Mouse (Mus musculus): ENCODE results near the gene Six6.

Six6 gene

DNA sequence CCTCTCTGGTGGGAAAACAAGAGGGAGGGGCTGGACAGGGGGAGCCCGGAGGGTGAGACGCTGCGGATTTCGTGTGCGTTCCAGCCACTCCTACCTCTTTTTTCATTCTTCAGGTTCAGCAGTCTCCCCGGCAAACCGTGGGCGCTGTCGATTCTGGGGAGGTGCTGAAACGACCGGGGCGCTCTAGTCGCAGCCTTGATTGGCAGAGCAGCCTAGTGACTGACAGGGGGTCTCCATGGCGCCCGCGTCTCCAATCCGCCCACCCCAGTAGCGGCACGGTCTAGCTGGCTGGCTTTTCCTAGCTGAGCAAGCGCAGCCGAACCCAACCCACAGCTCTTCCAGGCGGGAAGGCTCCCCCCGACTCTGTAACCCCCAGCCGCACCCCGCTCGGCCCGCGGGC is at the start of gene Six6:
TSS of gene Six6 (plus strand) at position 277 of the 400 bp plus-strand sequence.
- no peak for DNase-seq

DNA sequence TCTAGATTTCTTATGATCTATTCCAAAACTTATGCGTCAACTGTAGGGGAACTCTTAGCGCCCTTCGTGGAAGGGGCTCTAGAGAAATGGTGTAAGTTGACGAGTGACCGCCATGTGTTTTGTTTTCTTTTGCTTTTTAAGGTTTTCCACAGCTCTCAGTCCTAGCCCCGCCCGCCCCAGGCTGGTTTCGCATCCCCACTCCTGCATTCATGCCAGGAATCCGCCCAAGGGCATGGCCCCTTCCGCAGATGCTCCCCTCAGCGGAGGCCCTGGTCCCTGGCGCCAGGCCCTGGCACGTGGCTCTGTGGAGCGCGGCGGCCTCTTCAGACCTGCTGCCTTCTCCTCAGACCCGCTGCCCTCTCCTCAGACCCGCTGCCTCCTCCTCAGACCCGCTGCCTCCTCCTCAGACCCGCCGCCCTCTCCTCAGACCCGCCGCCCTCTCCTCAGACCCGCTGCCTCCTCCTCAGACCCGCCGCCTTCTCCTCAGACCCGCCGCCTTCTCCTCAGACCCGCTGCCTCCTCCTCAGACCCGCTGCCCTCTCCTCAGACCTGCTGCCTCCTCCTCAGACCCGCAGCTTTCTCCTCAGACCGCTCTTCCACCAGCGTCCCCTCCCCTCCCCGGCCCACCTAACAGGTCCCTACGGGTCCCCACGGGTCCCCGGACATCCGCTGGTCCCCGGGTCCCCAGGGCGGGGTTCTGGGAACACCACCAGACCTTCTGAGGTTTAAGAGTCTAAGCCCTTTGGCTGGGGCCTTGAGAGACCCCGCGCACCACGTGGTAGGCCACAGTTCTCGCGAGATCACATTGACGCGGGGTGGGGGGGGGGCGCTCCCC is 22.3 kb upstream of the Six6 start:
- DNase-seq, result no peak

DNA sequence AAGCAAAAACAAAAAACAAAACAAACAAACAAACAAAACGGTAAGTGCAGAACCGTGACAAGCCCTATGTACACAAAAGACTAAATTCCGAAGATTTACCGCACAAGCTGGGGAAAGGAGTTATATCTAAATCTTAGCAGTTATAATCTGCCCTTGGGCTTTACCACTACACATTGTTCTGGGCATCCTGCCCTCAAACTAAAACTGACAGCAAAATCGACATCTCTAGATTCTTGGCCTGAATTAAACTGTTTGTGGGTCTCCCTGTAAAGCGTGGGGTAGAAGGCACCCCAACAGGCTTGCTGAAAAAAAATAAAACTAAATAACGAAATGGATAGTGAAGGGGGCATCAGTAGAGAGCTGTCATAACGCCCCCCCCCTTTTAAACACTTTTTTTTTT is 2.9 kb upstream of the Six6 start:
- DNase-seq, result no peak

DNA sequence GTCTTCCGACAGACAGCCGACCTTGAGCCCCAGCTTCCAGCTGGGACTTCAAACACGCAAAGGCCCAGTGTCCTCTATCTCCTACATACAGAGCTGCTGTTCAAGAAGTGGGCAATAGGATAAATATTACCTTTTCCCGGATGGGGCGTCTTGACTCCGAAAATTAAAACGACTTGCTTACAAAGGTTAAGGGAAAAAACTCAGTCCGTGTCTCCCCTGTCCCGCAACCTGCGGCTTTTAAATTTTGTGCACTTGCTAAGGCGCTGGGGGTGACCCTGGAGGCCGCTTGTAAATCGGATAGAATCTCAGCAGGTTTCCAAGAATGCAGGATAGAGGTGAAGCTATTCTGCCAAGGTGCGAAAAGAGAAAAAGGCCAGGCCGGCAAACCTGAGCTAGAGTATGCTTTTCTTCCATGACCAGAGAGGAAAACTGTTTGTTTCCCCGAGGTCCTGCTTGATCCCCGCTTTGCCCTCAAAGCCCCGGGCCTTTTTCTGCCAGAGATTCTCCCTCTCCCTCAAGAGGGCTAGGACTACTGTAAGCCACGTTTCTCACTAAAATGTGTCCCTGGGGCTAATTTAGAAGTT is 2.1 kb upstream of the Six6 start:
- DNase-seq, result no peak

DNA sequence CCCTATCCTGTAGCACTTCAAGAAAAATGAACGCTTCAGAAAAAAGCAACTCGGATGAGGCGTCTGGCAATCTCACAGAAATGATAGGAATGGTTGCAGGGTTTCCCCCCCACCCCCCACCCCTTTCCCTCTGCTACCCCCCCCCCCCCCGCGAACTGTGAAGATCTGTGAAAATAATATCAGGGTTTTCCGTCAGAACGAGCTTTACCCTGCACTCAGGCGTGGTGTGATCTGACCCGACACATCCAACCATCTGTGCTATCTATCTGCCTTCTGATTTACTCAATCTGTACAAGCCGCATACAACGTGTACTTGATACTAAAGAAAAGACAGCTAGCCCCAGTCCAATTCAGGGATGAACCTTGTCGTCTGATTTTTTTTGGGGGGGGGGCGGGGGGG is 1.5 kb upstream of the Six6 start:
- DNase-seq, result no peak

DNA sequence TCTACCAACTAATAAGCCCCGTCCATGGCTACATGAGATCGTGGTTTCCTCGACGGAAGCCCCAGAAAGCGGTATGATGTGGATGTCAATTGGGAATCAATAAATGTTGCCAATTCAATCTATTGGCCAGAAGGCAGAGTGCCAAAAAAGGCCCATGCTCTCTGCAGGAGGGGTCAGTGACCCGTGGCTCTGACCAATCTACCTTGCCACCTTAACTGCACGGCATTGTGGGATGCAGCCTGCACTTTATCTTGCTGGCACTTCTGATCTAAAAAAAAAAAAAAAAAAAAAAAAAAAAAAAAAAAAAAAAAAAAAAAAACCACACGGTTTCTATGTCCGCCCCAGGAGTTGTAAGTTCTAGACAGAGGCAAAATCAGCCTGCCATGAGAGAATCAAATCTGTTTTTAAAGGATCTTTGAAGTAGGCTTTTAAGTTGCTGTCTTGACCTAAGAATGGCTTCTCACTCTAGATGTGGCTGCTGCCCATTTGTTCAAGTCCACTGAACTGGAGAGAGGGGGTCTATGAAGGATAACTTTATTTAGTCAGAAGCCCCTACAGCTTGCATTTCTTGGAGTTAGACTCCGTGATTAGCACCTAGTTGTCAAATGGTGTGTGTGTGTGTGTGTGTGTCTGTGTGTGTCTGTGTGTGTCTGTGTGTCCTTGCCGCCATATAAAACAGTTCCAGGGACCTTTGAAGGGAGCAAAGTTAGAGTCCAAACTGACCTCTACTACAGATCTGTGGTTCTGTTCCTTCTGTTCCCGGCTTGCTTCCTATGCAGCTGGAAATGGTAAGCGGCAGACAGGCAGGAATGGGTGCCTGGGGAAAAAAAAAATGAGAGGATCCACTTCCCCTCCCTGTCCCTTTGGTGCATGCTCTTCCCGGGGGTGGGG is 847 bp upstream of the Six6 start:
- no peak for DNase-seq

DNA sequence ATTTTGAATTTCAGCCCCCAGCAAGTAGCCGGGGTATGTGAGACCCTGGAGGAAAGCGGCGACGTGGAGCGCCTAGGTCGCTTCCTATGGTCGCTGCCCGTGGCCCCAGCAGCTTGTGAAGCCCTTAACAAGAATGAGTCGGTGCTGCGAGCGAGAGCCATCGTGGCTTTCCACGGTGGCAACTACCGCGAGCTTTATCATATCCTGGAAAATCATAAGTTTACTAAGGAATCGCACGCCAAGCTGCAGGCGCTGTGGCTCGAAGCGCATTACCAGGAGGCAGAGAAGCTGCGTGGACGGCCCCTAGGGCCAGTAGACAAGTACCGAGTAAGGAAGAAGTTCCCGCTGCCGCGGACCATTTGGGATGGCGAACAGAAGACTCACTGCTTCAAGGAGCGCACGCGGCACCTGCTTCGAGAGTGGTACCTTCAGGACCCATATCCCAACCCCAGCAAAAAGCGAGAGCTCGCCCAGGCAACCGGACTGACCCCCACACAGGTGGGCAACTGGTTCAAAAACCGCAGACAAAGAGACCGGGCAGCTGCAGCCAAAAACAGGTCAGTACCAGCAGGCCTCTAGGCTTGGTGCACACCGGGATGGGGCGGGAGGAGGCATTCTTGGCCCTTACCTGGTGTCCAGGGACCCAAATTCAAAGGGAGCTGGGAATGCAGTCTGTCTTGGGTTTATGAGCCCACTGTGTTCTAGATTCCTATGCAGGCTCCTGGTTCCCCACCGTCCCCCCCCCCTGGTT is 554 bp downstream of the Six6 start, which contains the start of gene 4930447C04Rik:
TSS of gene 4930447C04Rik (minus strand) at position 704 of the 751 bp plus-strand sequence.
- DNase-seq, result no peak

DNA sequence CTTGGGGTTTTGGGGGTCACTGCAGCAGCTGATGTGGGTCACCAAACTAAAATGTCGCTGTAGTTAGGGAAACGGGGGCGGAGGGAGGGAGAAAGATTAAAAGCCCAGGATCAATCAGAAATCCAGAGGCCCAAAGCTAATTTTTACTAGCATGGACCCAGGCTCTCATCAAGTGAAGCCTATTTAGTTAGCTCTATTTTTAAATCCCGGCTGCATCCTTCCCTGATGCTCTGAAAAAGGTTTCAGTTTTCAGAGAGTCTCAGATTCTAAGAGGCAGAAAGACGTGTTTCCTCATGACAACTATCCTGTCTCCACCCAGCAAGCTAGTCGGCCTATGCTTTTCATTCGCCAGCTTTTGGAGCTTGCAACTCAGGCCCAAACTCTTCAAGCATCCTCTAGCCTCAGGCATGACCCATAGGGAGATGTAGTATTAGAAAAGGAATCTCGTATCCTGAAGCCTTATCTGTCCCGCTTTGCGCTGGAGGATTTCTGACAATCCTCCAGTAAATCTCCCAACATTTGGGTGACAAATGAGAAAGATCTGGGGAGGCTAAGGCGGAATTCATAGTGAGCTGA is 1.2 kb downstream of the Six6 start:
- DNase-seq, result no peak

DNA sequence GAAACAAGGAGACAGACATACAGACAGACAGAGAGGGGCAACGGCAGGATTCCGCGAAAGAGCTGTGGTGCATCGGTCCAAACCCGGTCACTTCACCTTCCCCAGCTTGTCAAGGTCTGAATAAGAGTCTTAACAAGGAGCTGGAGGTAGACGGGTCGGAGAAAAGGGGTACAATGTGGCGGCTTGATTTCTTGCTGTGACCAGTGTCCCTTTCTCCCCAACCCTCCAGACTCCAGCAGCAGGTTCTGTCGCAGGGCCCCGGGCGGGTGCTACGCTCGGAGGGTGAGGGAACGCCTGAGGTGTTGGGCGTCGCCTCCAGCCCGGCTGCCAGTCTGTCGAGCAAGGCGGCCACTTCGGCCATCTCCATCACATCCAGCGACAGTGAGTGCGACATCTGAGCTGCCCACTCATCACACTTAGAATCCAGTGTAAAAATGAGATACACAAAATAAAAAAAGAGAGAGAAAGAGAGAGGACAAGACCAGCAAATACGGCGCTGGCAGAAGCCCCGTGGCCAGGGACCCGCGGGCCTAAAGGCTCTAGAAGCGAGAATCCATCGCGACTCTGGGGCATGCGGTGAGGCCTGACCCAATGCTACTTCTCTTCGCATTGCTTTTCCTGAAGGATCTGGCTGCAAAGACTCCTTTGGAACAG is 1.8 kb downstream of the Six6 start:
- DNase-seq, result no peak

DNA sequence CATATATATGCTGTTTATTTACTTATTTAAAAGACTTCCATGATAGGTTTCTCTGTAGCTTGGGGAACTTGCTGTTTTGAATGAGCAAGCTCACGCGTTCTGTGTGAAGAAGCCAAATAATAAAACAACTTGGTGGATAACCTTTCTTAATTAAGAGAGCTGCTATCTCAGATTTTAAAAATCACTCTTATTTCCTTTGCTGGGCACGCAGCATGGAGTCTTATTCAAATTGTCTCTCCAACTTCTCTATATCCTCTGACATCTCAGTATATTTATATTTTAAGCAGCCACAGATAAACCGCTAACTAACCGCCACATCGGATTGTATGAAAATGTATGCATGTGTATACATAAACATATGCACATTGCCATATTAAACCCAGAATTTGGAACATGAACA is 2.5 kb downstream of the Six6 start:
- no peak for DNase-seq

DNA sequence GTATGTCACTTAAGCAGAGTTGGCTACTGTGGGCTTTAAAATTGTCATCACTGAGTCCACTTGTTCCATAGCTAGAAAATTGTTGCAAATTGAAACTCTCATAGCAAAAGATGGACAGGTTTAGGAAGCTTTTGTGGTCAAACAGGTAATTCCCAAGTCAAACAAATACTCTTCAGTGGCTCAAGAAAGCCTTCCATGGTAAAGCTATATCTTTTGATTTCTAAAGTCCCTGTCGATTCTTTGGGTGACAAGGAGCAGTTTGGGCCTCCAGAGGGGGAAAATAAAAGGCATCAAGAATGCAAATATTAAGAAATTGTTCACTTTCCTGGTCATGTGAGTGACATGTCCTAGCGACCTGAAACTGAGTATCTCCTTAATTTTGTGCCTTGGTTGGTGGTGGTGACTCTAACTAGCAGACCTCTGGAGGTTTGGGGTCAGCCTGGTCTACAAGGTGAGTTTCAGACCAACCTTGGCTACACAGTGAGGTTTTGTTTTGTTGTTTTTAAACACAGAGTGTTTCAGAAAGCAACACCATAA is 4.0 kb downstream of the Six6 start:
- no peak for DNase-seq

DNA sequence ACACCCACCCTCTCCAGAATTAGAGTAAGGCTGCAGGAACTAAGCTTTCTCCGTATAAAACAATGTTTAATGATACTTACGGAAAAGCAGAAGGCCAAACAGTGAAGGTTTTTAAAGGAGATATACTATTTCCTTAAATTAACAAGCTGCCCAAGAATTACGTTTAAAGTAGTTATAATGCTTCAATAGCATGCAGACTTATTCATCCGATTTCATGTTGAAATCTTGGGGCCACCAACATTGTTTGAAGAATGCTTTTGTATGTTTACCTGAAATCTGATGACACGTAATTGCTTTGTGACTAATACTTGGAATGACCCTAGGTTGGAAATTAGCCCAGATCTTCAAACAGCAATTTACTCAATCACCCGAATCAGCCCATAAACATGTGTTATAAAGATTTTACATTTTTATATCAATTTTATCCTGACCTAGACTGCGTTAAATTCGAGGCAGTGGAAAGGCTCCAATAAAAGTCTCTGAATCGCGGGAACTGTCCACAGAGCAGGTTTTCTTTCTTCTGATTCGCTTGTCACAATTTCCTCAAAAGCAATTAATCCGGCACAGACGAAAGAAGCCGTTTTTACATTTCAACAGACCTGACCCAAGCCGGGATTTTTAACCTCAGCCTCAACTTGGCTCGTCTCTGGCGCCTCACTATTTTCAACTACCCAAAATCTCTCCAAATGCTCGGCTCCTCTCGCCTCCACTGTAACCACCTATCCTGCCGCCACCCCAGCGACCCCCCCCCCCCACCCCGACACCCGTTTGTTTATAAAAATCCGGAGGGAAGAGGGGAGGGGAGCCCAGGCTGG is 4.9 kb downstream of the Six6 start:
- no peak for DNase-seq

DNA sequence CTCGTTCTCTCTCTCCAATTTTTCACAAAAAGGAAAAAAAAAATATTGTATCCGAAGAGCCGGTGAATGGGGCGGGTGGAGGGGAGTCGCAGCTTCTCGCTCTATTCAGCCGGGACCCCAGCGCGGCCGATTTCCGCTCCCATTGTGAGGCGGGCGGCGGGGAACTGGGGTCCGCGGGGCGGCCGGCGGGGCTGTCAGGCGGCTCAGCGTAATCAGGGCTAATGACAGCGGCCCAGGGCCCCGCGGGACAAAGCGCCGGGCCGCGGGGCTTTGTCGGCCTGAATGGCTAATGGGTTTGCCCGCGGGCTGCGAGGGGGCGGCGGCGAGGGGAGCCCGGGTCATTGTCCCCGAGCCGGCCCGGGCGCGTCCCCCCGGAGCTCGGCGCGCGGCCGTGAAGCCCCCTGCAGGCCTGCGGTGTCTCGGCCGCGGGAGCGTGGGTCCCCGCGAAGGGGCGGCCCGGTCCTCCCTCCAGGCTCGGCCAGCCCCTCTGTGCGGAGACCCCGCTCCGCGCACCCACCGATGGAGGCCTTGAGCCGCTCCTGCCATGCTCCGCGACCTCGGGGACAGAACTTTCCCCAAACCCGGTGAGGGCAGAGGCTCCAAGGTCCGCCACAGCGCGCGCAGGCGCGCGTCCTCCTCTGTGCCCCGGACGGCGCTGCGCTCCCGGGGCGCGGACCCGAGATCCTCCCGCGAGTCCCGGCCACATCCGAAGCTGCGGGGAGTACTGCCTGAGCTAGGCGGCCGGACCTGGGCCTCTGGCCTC is 5.8 kb downstream of the Six6 start:
- no peak for DNase-seq

DNA sequence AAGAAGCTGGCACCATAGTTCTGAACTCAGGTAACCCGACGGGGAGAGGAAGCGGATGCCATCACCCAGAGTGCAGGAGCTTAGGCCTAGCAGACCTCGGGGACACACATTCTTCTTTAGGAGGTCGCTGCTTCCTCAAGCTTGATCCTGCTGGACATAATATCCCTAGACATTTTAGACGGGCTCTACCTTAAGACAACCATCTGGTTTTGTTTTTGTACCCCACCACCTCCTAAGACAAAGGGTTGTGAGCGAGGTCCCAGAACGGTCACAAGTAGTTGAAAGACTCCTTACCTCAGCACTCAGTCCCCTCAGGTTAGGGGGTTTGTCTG is 6.3 kb downstream of the Six6 start:
- no peak for DNase-seq

DNA sequence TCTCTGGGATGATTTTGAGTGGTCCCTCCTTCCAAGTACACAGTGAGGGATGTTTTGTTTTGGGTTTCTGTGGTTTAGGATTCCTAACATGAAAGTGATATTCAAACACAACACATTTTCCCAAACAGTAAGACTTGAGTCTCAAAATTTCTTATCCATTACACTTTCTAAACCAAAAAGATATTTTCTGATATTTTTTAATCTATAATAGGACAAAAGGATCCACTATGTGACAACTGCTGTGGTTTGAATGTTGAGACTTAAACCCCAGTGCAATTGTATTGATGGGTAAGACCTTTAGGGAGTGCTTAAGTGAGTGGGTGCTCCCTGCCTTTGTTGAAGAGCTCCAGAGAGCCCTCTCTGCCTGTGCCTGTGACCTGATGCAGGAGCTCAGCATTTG is 7.1 kb downstream of the Six6 start:
- no peak for DNase-seq

DNA sequence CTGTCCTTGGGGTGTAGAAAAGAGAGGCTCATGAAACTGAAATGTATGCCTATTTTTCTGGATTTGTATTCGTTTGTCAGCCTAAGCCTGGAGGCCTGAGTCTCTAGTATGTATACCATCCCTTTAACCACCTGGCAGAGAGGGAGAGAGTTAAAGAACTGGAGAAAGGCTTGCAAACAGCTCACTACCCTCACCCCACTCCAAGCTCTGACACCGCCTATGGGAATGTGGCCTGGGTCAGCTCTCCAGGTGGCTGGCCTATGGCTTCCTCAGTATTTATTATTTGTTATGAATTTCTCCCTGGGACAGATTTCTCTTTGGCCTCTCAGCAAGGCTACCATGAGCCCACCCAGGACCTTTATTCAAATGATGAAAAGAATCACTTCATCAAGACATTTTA is 7.6 kb downstream of the Six6 start:
- DNase-seq, result no peak

DNA sequence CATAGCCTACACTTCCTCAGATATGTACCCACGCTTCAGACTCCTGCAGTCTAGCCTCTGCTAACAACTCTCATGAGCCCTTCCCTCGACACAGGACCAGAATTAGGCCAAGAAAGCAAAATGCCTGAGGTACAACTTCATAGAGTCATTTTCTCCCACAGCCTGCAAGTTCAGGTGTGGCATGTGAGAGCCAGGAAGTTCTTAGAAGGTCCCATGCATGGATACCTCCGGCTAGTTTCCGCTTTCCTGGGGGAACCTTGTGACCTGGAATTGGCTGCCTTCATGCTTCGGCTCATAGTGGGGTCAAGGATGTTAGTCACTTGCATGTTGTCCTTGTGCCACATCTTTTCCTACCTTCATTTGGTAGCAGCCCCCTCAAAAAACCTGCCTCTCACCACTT is 13.4 kb downstream of the Six6 start:
- DNase-seq, result no peak

DNA sequence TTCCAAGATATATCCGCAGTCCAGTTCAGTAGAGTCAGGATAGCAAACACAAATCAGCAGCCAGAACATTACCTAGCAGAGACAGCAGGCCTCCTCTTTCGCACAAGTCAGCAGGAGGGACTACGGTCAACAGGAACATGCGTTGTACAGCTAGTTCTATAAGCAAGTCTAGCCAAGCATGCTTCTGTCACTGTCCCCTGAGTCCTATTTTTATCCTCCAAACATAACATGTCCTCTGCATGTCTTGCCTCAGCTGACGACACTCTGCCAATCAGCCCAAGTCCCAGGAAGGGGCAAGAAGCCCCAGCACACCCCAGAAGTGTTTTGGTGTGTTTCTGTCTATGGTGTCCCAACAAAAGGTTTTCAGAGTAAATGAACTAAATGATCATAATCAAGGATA is 14.2 kb downstream of the Six6 start:
- no peak for DNase-seq

DNA sequence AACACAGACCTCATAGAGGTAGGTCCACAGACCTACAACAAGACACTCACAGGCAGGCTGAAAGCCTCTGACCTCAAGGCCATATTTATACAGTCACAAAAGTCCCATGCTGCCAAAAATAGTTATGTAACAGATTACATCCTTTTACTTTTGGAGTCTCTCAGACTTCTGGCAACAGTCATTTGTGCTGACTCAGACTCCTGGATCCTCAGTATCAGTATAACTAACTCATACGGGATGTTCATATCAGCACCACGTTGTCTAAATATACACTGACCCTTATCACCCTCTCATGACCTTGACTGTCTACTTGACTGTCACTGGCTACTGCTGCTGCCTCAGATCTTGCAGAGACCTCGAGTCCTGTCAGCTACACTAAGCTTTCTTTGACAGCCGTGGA is 15.2 kb downstream of the Six6 start:
- DNase-seq, result no peak

DNA sequence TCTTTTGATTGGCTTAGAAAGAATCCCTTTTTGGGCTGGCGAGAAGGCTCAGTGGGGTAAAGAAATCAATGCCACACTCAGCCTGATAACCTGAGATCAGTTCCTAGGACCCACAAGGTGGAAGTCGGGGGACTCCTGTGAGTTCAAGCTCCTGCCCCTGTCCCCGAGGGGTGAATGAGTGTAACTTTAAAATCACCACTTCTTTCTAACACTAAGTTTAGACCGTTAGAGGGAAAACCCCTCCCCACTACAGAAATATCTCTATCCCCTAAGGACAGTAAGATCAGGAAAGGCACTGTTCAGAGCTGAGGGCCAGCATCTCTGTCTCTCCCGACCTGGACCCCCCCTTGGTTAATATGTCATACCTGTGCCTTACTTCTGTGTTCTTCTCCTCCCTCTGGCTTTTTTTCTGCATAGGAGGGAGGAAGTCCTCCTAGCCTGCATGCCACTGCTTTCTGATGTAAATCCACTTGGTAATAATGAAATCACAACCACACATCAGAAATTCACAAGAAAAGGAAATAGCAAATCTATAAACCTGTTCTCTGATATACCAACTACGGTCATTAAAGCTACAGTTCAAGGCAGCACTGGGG is 18.2 kb downstream of the Six6 start:
- no peak for DNase-seq

All from cerebellum, postnatal 36 days (tissue).